2 mouse cellular contexts compared by ENCODE assay signal in the genomic region with DNA sequence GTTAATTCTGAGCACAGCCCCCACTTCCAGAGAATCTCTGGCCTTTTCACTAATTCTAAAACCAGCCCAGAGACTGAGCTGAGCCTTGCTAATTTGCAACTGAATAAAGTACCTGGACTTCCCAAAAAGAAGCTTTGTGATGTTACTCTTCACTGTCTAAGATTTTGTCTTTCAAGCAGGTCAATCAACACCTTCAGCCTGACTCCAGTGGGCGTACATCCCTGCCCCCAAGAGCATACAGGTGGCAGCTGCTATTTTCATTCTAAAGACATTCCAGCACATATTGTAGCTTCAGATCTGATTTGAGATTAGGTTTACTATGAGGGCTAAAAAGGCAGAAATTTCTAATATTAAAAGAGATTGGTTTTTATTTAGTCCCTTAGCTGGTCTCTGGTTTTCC. TPM values are rescaled to one million over a fixed set of nuclear protein-coding genes. Genes with fewer than 3 reads are reported as not detected.
"Had no signal": no experiment of that assay in that cellular context is flagged by ENCODE, and none has a peak within 500 bp of the region (broad histone marks: within the 10 kb centered on the region; RNA-seq: fewer than 3 reads in every experiment).

No protein-coding gene starts in this region.

RNA-seq across cellular contexts. Expression of gene Ifi211, which starts 44.3 kb away (rescaled TPM):
- polyA plus RNA-seq: neural tube, embryonic 14.5 days; testis, adult 2 months had no signal
